Mouse (Mus musculus) MEL (cell line): ENCODE measurements at regions not wholly inside any gene's neighbourhood (a gene's known extent, or its start where the extent isn't known, plus 50 kb on each side); places are given as distances from the start of the nearest gene placed in this dataset.

ENCODE experiments used
- DNase-seq: peaks from one replicate; pipeline ENCODE4 v3.0.0; 2011; ENCODE audit warnings: low read depth, low spot score
- H3K27ac ChIP-seq: 2 replicates; pipeline ENCODE4 v1.5.1; 2012; ENCODE audit warnings: low read depth, mild to moderate bottlenecking, control low read depth, low read length, moderate library complexity; ENCODE audit not compliant: control insufficient read depth
- H3K27me3 ChIP-seq, 2 experiments: fragments of 150-350 bp in 1 of 2; sonication (generic) in 1 of 2; 2 replicates each; pipeline ENCODE4 v1.6.1; 2012; ENCODE audit warnings: low read length in 2 of 2, mild to moderate bottlenecking in 2 of 2, improper control_type of control experiment in 1 of 2, moderate library complexity in 1 of 2; ENCODE audit not compliant: insufficient read depth in 2 of 2, control insufficient read depth in 1 of 2
- H3K36me3 ChIP-seq, 2 experiments: 2 replicates each; pipeline ENCODE4 v1.6.1; 2012 to 2014; ENCODE audit warnings: low read length in 2 of 2, improper control_type of control experiment in 1 of 2, inconsistent platforms in 1 of 2, mild to moderate bottlenecking in 1 of 2; ENCODE audit not compliant: insufficient read depth in 2 of 2, control insufficient read depth in 1 of 2
- H3K4me1 ChIP-seq, 2 experiments: fragments of 150-350 bp in 1 of 2; sonication (generic) in 1 of 2; 2 replicates each; pipeline ENCODE4 v1.6.1; 2012; ENCODE audit warnings: low read length in 2 of 2, improper control_type of control experiment in 1 of 2, mild to moderate bottlenecking in 1 of 2; ENCODE audit not compliant: insufficient read depth in 2 of 2, control insufficient read depth in 1 of 2
- H3K4me3 ChIP-seq, 2 experiments: fragments of 150-350 bp in 1 of 2; sonication (generic) in 1 of 2; 2 replicates each; pipeline ENCODE4 v1.5.1; 2012; ENCODE audit warnings: low read depth in 2 of 2, low read length in 2 of 2, mild to moderate bottlenecking in 2 of 2, moderate library complexity in 2 of 2, control low read depth in 1 of 2, improper control_type of control experiment in 1 of 2; ENCODE audit not compliant: control insufficient read depth in 1 of 2, insufficient read depth in 1 of 2
- H3K79me2 ChIP-seq: 2 replicates; pipeline ENCODE4 v1.6.1; 2012; ENCODE audit warnings: mild to moderate bottlenecking, low read length, moderate library complexity; ENCODE audit not compliant: control insufficient read depth, poor library complexity, insufficient read depth
- H3K9ac ChIP-seq: 2 replicates; pipeline ENCODE4 v1.6.1; 2012; ENCODE audit warnings: low read depth, mild to moderate bottlenecking, control low read depth, low read length, moderate library complexity; ENCODE audit not compliant: control insufficient read depth, poor library complexity, severe bottlenecking
- H3K9me3 ChIP-seq: fragments of 150-350 bp; sonication (generic); replicated peaks from 2 replicates; pipeline ENCODE4 v1.6.1; 2012; ENCODE audit warnings: mild to moderate bottlenecking, low read length, improper control_type of control experiment, moderate library complexity; ENCODE audit not compliant: insufficient read depth
- BHLHE40 ChIP-seq: IDR thresholded peaks from 2 replicates; pipeline ENCODE4 v1.6.1; 2012; ENCODE audit warnings: low read depth, mild to moderate bottlenecking, inconsistent platforms, low read length, improper control_type of control experiment, borderline replicate concordance
- ETS1 ChIP-seq: IDR thresholded peaks from 2 replicates; pipeline ENCODE4 v1.6.1; 2012; ENCODE audit warnings: low read depth, mild to moderate bottlenecking, inconsistent platforms, low read length, improper control_type of control experiment, moderate library complexity
- MAFK ChIP-seq: IDR thresholded peaks from 2 replicates; pipeline ENCODE4 v1.6.1; 2011; ENCODE audit warnings: low read depth, mild to moderate bottlenecking, low read length, improper control_type of control experiment, borderline replicate concordance
- MYB ChIP-seq: IDR thresholded peaks from 2 replicates; pipeline ENCODE4 v1.6.1; 2011; ENCODE audit warnings: mild to moderate bottlenecking, low read depth, low read length, improper control_type of control experiment
- NELFE ChIP-seq: IDR thresholded peaks from 2 replicates; pipeline ENCODE4 v1.6.1; 2011; ENCODE audit warnings: low read depth, low read length, improper control_type of control experiment
- SIN3A ChIP-seq: IDR thresholded peaks from 2 replicates; pipeline ENCODE4 v1.6.1; 2012; ENCODE audit warnings: low read length, improper control_type of control experiment, inconsistent platforms
- USF1 ChIP-seq: IDR thresholded peaks from 2 replicates; pipeline ENCODE4 v1.6.1; 2014; ENCODE audit warnings: low read depth, mild to moderate bottlenecking, inconsistent platforms, low read length, improper control_type of control experiment, moderate library complexity

- Histone ChIP-seq H3K79me2 (no peaks in the 10 kb centered on the region), H3K4me1 (peaks cover 0 to 2% of the 10 kb centered on the region in 2 experiments; a peak in 1 of 4 replicates), H3K27me3 (no peaks in the 10 kb centered on the region), H3K9ac (no peak overlapping the region), H3K9me3 (no peaks in the 10 kb centered on the region), H3K36me3 (peaks cover 0 to 3% of the 10 kb centered on the region in 2 experiments; a peak in 2 of 4 replicates), H3K4me3 (no peak overlapping the region), H3K27ac (no peak overlapping the region)
- TF ChIP-seq SIN3A (no peak), BHLHE40 (no peak), MAFK (no peak), USF1 (no peak), NELFE (no peak), MYB (no peak), ETS1 (peak; percentile 73; the same call in 1 of the 2 replicates)
- peak; percentile 11 for DNase-seq
These were observed 380.7 kb upstream of the Pabpc4l start for GRCm38 (mm10) chr3:46828676-46829075.
